Mouse (Mus musculus): ENCODE data around the gene Cmip. TPM values are rescaled to one million over a fixed set of nuclear protein-coding genes. Genes with fewer than 3 reads are reported as not detected.

Cmip gene
- polyA plus RNA-seq, 1 experiment from 2014 or later, result 131 TPM

GRCm38 (mm10) chr8:117387642-117388041 is 130.8 kb downstream of the Cmip start:
- Histone ChIP-seq H3K36me3 (replicated peaks; ENCODE audit: control insufficient read depth, insufficient read depth) (no peaks in the 10 kb centered on the region), H3K4me3 (replicated peaks; ENCODE audit: low read length) (no peak overlapping the region), H3K27ac (no peak overlapping the region), H3K9ac (no peak overlapping the region), H3K4me1 (replicated peaks; ENCODE audit: control insufficient read depth, insufficient read depth, low read length) (peaks cover 7% of the 10 kb centered on the region; the same call in 1 of the 2 replicates), H3K27me3 (ENCODE audit: control insufficient read depth, insufficient read depth, low read length) (no peaks in the 10 kb centered on the region), H3K4me2 (replicated peaks) (no peak overlapping the region), H3K9me3 (ENCODE audit: control insufficient read depth, low read length) (no peaks in the 10 kb centered on the region)
- 65% methylated on average over 10 of the region's 10 CpGs for WGBS
- DNase-seq (ENCODE audit: low spot score), result no peak
- no peak for ATAC-seq (ENCODE audit: low FRiP score)

GRCm38 (mm10) chr8:117388370-117388769 is 131.5 kb downstream of the Cmip start:
- Histone ChIP-seq H3K9me3 (ENCODE audit: control insufficient read depth, low read length) (no peaks in the 10 kb centered on the region), H3K4me2 (replicated peaks) (no peak overlapping the region), H3K9ac (no peak overlapping the region), H3K27me3 (ENCODE audit: control insufficient read depth, insufficient read depth, low read length) (no peaks in the 10 kb centered on the region), H3K27ac (no peak overlapping the region), H3K36me3 (replicated peaks; ENCODE audit: control insufficient read depth, insufficient read depth) (no peaks in the 10 kb centered on the region), H3K4me1 (replicated peaks; ENCODE audit: control insufficient read depth, insufficient read depth, low read length) (peaks cover 7% of the 10 kb centered on the region; the same call in 1 of the 2 replicates), H3K4me3 (replicated peaks; ENCODE audit: low read length) (no peak overlapping the region)
- WGBS, result 75% methylated on average over 8 of the region's 8 CpGs
- no peak for ATAC-seq (ENCODE audit: low FRiP score)
- DNase-seq (ENCODE audit: low spot score), result no peak

DNA sequence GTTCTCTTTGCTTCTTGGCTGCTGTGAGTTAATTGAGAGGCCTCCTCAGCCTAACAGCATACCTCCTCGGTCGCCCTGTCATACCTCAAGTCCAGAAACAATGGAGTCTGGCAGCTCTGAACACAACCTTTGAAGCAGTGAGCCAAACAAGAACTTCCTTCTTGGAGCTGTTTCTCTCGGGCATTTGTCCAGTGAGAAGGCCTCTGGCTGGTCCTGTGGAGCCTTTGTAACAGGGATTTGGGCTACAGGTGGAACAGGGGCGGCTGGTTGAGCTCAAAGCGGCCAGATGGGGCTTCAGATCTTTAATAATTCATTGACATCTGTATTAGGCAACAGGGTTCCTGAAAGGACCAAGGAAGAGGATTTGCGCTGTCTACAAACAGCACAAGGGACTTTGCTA is 137.0 kb downstream of the Cmip start:
- peaks cover 6% of the 10 kb centered on the region for H3K4me1 ChIP-seq (replicated peaks; ENCODE audit: control insufficient read depth, insufficient read depth, low read length)
- no peak overlapping the region for H3K27ac ChIP-seq
- peaks cover 7% of the 10 kb centered on the region for H3K36me3 ChIP-seq (replicated peaks; ENCODE audit: control insufficient read depth, insufficient read depth)
- H3K9me3 ChIP-seq (ENCODE audit: control insufficient read depth, low read length), result no peaks in the 10 kb centered on the region
- H3K9ac ChIP-seq, result no peak overlapping the region
- H3K4me3 ChIP-seq (replicated peaks; ENCODE audit: low read length), result no peak overlapping the region
- ATAC-seq (ENCODE audit: low FRiP score) (no peak), DNase-seq (ENCODE audit: low spot score) (no peak)
- no peak overlapping the region for H3K4me2 ChIP-seq (replicated peaks)
- 54% methylated on average over 6 of the region's 6 CpGs for WGBS
- H3K27me3 ChIP-seq (ENCODE audit: control insufficient read depth, insufficient read depth, low read length), result no peaks in the 10 kb centered on the region

- no peak overlapping the region for H3K4me2 ChIP-seq (replicated peaks)
- WGBS, result 69% methylated on average over 7 of the region's 7 CpGs
- H3K4me3 ChIP-seq (replicated peaks; ENCODE audit: low read length), result no peak overlapping the region
- no peak overlapping the region for H3K9ac ChIP-seq
- DNase-seq (ENCODE audit: low spot score) (no peak), ATAC-seq (ENCODE audit: low FRiP score) (no peak)
- no peak overlapping the region for H3K27ac ChIP-seq
- no peaks in the 10 kb centered on the region for H3K27me3 ChIP-seq (ENCODE audit: control insufficient read depth, insufficient read depth, low read length)
- peaks cover 7% of the 10 kb centered on the region for H3K36me3 ChIP-seq (replicated peaks; ENCODE audit: control insufficient read depth, insufficient read depth)
- peaks cover 13% of the 10 kb centered on the region for H3K4me1 ChIP-seq (replicated peaks; ENCODE audit: control insufficient read depth, insufficient read depth, low read length)
- H3K9me3 ChIP-seq (ENCODE audit: control insufficient read depth, low read length), result no peaks in the 10 kb centered on the region
Measured at GRCm38 (mm10) chr8:117395055-117395454, 138.2 kb downstream of the Cmip start.

DNA sequence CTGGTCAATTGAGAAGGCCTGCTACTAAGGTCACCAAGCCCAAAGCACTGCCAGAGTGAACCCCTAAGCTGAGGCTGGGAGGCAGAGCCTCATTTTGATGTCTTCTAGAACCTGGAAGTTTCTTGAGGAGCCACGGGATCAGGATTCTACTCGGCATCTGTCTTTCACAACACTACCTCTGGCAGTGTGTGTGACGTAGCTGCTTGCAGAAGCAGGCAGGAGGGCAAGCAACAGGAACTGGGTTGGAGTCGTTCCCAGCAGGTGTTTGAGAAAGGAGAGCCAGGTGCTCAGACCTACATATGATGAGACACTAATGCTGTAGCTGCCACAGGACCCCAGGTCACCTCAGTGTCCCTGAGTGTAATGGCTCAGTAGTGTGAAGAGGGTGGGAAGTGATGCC is 140.0 kb downstream of the Cmip start:
- H3K27me3 ChIP-seq (ENCODE audit: control insufficient read depth, insufficient read depth, low read length), result no peaks in the 10 kb centered on the region
- H3K9ac ChIP-seq, result no peak overlapping the region
- DNase-seq (ENCODE audit: low spot score) (no peak), ATAC-seq (ENCODE audit: low FRiP score) (no peak)
- no peaks in the 10 kb centered on the region for H3K9me3 ChIP-seq (ENCODE audit: control insufficient read depth, low read length)
- peaks cover 22% of the 10 kb centered on the region for H3K4me1 ChIP-seq (replicated peaks; ENCODE audit: control insufficient read depth, insufficient read depth, low read length)
- H3K4me3 ChIP-seq (replicated peaks; ENCODE audit: low read length), result no peak overlapping the region
- peaks cover 7% of the 10 kb centered on the region for H3K36me3 ChIP-seq (replicated peaks; ENCODE audit: control insufficient read depth, insufficient read depth)
- no peak overlapping the region for H3K27ac ChIP-seq
- H3K4me2 ChIP-seq (replicated peaks), result no peak overlapping the region
- 98% methylated on average over 4 of the region's 4 CpGs for WGBS

DNA sequence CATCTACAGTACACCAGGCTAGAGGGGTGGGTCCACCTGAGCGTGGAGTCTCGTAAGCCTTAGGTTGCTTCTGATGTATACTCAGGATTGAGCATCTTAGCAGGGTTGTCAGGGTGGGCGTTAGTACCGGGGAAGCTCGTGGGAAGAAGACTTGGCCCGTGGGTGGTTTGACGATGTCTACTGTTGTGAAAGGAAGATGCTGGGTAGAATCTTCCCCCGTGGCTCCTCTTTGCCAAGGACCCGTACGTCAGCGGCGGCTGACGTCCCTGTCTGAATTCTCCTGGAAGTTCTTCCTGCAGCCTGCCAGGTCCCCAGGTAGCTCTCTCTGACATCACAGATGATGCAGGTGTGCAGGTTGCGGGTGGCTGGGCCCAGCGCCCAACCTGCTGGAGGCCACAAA is 140.9 kb downstream of the Cmip start:
- H3K4me2 ChIP-seq (replicated peaks), result no peak overlapping the region
- H3K9ac ChIP-seq, result no peak overlapping the region
- H3K27me3 ChIP-seq (ENCODE audit: control insufficient read depth, insufficient read depth, low read length), result no peaks in the 10 kb centered on the region
- no peak for DNase-seq (ENCODE audit: low spot score)
- no peak for ATAC-seq (ENCODE audit: low FRiP score)
- 94% methylated on average over 15 of the region's 15 CpGs for WGBS
- H3K4me1 ChIP-seq (replicated peaks; ENCODE audit: control insufficient read depth, insufficient read depth, low read length), result peaks cover 30% of the 10 kb centered on the region
- no peak overlapping the region for H3K27ac ChIP-seq
- H3K9me3 ChIP-seq (ENCODE audit: control insufficient read depth, low read length), result no peaks in the 10 kb centered on the region
- H3K4me3 ChIP-seq (replicated peaks; ENCODE audit: low read length), result no peak overlapping the region
- H3K36me3 ChIP-seq (replicated peaks; ENCODE audit: control insufficient read depth, insufficient read depth), result peaks cover 7% of the 10 kb centered on the region

DNA sequence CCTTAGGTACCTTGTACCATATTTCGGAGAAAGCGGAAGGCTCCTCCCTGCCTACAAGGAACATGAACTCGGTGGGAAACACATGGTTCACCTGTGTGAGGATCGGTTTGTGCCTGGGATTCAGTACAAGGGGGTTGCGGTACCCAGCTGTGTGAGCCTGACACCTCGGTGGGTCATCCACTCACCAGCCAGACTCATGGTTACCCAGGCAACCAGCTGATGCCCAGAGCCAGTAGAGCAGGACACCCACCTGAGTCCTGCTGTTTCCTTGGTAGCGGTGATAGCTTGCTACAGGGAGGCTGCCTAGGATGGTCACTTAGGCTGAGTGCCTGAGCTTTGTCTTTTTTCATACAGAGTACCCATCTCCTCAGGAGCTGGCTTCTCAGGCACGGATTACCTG is 142.4 kb downstream of the Cmip start:
- Histone ChIP-seq H3K9ac (no peak overlapping the region), H3K4me1 (replicated peaks; ENCODE audit: control insufficient read depth, insufficient read depth, low read length) (peaks cover 42% of the 10 kb centered on the region), H3K36me3 (replicated peaks; ENCODE audit: control insufficient read depth, insufficient read depth) (peaks cover 7% of the 10 kb centered on the region), H3K4me2 (replicated peaks) (no peak overlapping the region), H3K27ac (peak overlapping the region; percentile 62), H3K27me3 (ENCODE audit: control insufficient read depth, insufficient read depth, low read length) (no peaks in the 10 kb centered on the region), H3K9me3 (ENCODE audit: control insufficient read depth, low read length) (no peaks in the 10 kb centered on the region), H3K4me3 (replicated peaks; ENCODE audit: low read length) (no peak overlapping the region)
- WGBS, result 60% methylated on average over 8 of the region's 8 CpGs
- ATAC-seq (ENCODE audit: low FRiP score), result no peak
- no peak for DNase-seq (ENCODE audit: low spot score)

DNA sequence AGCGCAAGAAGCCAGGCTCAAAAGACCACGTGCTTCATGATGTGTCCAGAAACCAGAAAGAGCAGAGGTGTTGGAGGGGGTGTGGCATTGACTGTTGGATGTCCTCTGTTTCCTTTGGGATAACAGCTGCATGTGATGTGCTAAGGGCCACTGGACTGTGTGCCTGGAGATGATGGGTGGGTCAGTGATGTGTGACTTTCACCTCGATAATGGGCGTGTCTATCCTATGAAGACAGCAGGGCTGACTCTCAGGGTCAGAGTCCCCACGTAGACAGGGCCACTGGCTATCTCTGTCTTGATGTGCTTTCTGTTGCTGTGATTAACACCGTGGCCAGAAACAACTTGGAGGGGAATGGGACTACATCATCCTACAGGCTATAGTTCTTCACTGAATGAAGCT is 144.0 kb downstream of the Cmip start:
- Histone ChIP-seq H3K27ac (no peak overlapping the region), H3K36me3 (replicated peaks; ENCODE audit: control insufficient read depth, insufficient read depth) (peaks cover 7% of the 10 kb centered on the region), H3K9me3 (ENCODE audit: control insufficient read depth, low read length) (no peaks in the 10 kb centered on the region), H3K27me3 (ENCODE audit: control insufficient read depth, insufficient read depth, low read length) (no peaks in the 10 kb centered on the region), H3K4me3 (replicated peaks; ENCODE audit: low read length) (no peak overlapping the region), H3K9ac (no peak overlapping the region), H3K4me2 (replicated peaks) (no peak overlapping the region), H3K4me1 (replicated peaks; ENCODE audit: control insufficient read depth, insufficient read depth, low read length) (peaks cover 44% of the 10 kb centered on the region)
- 86% methylated on average over 6 of the region's 6 CpGs for whole genome bisulfite sequencing
- ATAC-seq (ENCODE audit: low FRiP score) (no peak), DNase-seq (ENCODE audit: low spot score) (no peak)

DNA sequence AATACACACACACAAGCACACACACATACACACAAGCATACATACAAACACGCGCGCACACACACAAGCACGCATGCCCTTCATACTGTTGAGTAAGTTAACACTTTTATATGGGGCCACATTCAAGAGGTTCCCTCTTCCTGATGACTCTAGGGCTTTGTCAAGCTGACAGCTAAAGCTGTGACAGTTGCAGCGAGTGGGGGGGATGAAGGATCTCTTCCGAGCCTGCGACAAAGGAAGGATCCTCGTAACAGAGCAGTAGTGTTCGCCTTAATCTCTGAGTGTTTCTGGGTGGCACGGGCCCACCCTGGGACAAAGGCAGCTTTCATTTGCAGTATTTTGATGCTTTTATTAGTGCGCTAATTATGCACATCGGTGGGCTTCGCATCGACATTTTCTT is 145.0 kb downstream of the Cmip start:
- 47% methylated on average over 14 of the region's 14 CpGs for WGBS
- peaks cover 44% of the 10 kb centered on the region for H3K4me1 ChIP-seq (replicated peaks; ENCODE audit: control insufficient read depth, insufficient read depth, low read length)
- no peaks in the 10 kb centered on the region for H3K9me3 ChIP-seq (ENCODE audit: control insufficient read depth, low read length)
- DNase-seq (ENCODE audit: low spot score), result no peak
- H3K36me3 ChIP-seq (replicated peaks; ENCODE audit: control insufficient read depth, insufficient read depth), result peaks cover under 1% of the 10 kb centered on the region; the same call in 1 of the 2 replicates
- H3K9ac ChIP-seq, result no peak overlapping the region
- H3K27ac ChIP-seq, result peak overlapping the region; percentile 49
- no peak overlapping the region for H3K4me3 ChIP-seq (replicated peaks; ENCODE audit: low read length)
- no peak for ATAC-seq (ENCODE audit: low FRiP score)
- no peaks in the 10 kb centered on the region for H3K27me3 ChIP-seq (ENCODE audit: control insufficient read depth, insufficient read depth, low read length)
- no peak overlapping the region for H3K4me2 ChIP-seq (replicated peaks)
